Mouse (Mus musculus) left cerebral cortex, postnatal 36 days (tissue): ENCODE measurements around the gene Rln3. TPM values are rescaled to one million over a fixed set of nuclear protein-coding genes. Genes with fewer than 3 reads are reported as not detected.
"Not testable (repeated sequence)": the region's sequence is repeated elsewhere in the genome, so short reads cannot be mapped to it uniquely, and the experiment has no call there.

Experiments used
- DNase-seq, 2 experiments: peaks; one replicate each; pipeline ENCODE4 v3.0.0; 2021 to 2022; ENCODE audit warnings: low spot score in 2 of 2, mixed read lengths in 1 of 2
- intact Hi-C: fragments of 180-260 bp; cut with DNase I; formaldehyde crosslinking; loops from one replicate; pipeline ENCODE4 v1.15.1; 2025
- total RNA-seq, 2 experiments: library from RNA; stranded (reverse); gene quantifications; 2 replicates each; pipeline ENCODE4 v1.2.3; 2021

Rln3 gene
- total RNA-seq, 2 experiments from 2014 or later = not detected

- intact Hi-C loops = no loop called here
- DNase-seq = peak in 1 of 2 experiments; percentile 29
Measured at GRCm38 (mm10) chr8:84025863-84026262, 18.9 kb downstream of the Rln3 start.

- intact Hi-C loops = no loop called here
- no peak for DNase-seq
Measured at GRCm38 (mm10) chr8:84024171-84024570, 20.6 kb downstream of the Rln3 start.

GRCm38 (mm10) chr8:84023631-84024030, 21.2 kb downstream of the Rln3 start:
- intact Hi-C loops = no loop called here
- no peak for DNase-seq

- DNase-seq = no peak
- intact Hi-C loops = no loop called here
Measured at GRCm38 (mm10) chr8:84023085-84023484, 21.7 kb downstream of the Rln3 start.

GRCm38 (mm10) chr8:84021569-84021968, 23.2 kb downstream of the Rln3 start:
- DNase-seq = no peak
- intact Hi-C loops = no loop called here

- intact Hi-C loops = no loop called here
- DNase-seq = no peak
Measured at GRCm38 (mm10) chr8:84021096-84021495, 23.7 kb downstream of the Rln3 start, which contains the start of gene Palm3. Gene Palm3, plus strand, starts transcription at chr8:84021471.

- intact Hi-C loops = no loop called here
- no peak for DNase-seq
Measured at GRCm38 (mm10) chr8:84019738-84020137, 25.1 kb downstream of the Rln3 start.

- intact Hi-C loops = no loop called here
- DNase-seq = no peak
Measured at GRCm38 (mm10) chr8:84015833-84016232, 29.0 kb downstream of the Rln3 start.

GRCm38 (mm10) chr8:84012499-84013165, 32.2 kb downstream of the Rln3 start:
- DNase-seq = no peak
- intact Hi-C loops = loop anchor here (5.0 kb wide), 1 partner anchor 55 kb away; the partner anchor contains the start of genes Gm10643 and Rfx1

GRCm38 (mm10) chr8:84011705-84012498, 32.9 kb downstream of the Rln3 start, which contains the start of gene 2210011C24Rik:
Gene 2210011C24Rik, minus strand, starts transcription at chr8:84012171.
- intact Hi-C loops = loop anchor here (5.0 kb wide), 1 partner anchor 55 kb away; the partner anchor contains the start of genes Gm10643 and Rfx1
- DNase-seq = no peak

- peak; percentile 65 for DNase-seq
- intact Hi-C loops = loop anchor here (5.0 kb wide), 1 partner anchor 56 kb away; the partner anchor contains the start of genes Gm10643 and Rfx1
Measured at GRCm38 (mm10) chr8:84010625-84011611, 33.9 kb downstream of the Rln3 start.

- intact Hi-C loops = loop anchor here (5.0 kb wide), 1 partner anchor 57 kb away; the partner anchor contains the start of genes Gm10643 and Rfx1
- DNase-seq = peak; percentile 83 to 84
Measured at GRCm38 (mm10) chr8:84009876-84010275, 34.9 kb downstream of the Rln3 start.

- intact Hi-C loops = no loop called here
- no peak for DNase-seq
Measured at GRCm38 (mm10) chr8:84008362-84008761, 36.4 kb downstream of the Rln3 start.

GRCm38 (mm10) chr8:84005502-84005901, 39.3 kb downstream of the Rln3 start:
- DNase-seq, intact Hi-C loops: not testable (repeated sequence)

GRCm38 (mm10) chr8:84004533-84005201, 40.1 kb downstream of the Rln3 start:
- peak; percentile 92 to 93 for DNase-seq
- intact Hi-C loops = no loop called here

GRCm38 (mm10) chr8:84003612-84004246, 41.1 kb downstream of the Rln3 start:
- no peak for DNase-seq
- intact Hi-C loops = no loop called here

- intact Hi-C loops = no loop called here
- no peak for DNase-seq
Measured at GRCm38 (mm10) chr8:84002957-84003611, 41.7 kb downstream of the Rln3 start.
